Mouse (Mus musculus) monocyte, adult 5-6 weeks (primary cell): ENCODE data around the gene Hmg20b. TPM values are rescaled to one million over a fixed set of nuclear protein-coding genes. Genes with fewer than 3 reads are reported as not detected.

Experiments used
- ATAC-seq: fragments of 153-309, 156-312 bp; replicated peaks from 2 replicates; pipeline ENCODE4 v1.8.0; 2017; ENCODE audit warnings: mild to moderate bottlenecking; ENCODE audit not compliant: low TSS enrichment, insufficient number of reproducible peaks, severe bottlenecking, poor library complexity, low FRiP score
- total RNA-seq: library from RNA; stranded (forward); fragments of 200-1000, 200-491, 200-594 nt; gene quantifications from 3 replicates; pipeline ENCODE4 v1.2.3, GENCODE M21; 2017

The Hmg20b gene
- total RNA-seq, 1 experiment from 2014 or later: 28.8 TPM

DNA sequence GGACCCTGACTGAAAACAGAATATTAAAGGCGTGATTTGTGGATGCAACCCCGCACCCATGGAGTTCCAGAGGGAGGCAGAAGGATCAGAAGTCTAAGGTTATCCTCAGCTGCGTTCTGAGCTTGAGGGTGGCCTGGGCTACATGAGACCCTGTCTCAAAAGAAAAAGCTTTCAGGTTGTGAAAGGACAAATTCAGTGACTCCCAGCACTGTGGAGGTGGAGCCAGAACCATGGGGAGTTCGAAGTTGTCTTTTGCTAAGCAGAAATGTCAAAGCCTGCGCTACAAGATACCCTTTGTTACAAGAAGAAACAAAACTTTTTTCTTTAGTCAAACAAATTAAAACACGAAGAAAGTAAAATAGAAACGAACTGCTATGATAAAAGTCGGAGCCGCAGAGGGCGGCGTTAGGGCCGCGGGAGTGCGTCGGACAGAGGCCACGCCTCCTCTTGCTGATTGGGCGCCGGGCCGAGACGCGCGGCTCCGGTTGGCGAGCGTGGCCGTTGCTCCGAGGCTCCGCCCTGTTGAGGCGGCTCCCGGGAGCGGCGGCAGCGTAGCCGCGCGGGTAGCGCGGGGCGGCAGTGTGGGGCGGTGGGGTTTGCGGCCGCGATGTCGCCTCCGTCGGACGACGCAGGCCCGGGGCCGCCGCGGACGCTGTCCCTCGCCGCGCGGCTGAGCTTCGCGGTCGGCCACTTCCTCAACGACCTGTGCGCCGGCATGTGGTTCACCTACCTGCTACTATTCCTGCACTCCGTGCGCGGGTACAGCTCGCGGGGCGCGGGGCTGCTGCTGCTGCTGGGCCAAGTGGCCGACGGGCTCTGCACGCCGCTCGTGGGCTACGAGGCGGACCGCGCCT, 6.9 kb upstream of the Hmg20b start, which contains the start of gene Mfsd12:
TSS of gene Mfsd12 (plus strand) at position 501 of the 854 bp plus-strand sequence.
- ATAC-seq: peak; percentile 51; the same call in 1 of the 2 replicates

DNA sequence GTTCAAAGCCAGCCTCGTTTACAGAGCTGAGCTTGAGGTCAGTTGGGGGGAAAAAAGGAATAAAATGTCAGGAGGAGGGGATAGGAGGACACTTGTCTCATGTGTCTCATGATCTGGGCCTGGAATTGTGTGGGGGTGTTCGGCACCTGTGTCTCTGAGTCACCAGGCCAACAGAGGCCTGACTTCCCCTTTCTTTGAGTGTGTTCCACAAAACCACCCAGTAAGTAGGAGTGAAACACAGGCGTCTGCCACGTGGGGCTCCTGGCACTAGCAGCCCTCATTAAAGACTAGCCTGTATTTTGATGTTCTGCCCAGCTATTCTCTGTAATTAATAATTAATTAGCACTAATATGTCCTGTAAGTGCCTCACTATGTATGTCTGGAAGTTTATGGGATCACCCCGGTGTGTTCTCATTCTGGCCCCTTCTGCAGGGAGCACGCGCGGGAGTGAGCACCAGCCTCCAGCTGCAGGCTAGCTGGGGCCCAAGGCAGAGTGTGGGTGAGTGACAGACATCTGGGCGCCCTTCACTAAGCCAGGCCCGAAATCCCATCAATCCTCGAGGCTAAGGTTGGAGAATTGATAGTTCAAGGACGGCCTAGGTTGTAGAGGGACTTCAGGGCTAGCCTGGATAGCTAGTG, 6.2 kb upstream of the Hmg20b start:
- peak; percentile 44 for ATAC-seq

DNA sequence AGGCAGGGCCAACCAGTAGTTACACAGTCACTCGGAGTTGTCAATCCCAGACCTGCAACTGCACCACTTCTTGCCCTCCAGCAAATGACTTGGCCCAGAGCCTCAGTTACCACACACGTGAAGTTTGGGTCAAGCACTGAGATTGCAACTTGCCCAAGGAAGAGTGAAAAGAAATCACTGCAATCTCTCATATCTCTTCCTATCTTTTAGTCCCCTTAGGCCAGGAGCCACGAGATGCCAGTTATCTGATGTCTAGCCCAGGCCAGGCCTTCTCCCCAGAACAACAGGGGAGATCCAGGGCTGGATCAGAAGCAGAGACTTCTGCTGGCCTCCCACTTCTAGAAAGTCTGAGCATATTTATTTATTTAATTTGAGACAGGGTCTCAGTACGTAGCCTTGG, 5.3 kb upstream of the Hmg20b start:
- ATAC-seq: no peak

DNA sequence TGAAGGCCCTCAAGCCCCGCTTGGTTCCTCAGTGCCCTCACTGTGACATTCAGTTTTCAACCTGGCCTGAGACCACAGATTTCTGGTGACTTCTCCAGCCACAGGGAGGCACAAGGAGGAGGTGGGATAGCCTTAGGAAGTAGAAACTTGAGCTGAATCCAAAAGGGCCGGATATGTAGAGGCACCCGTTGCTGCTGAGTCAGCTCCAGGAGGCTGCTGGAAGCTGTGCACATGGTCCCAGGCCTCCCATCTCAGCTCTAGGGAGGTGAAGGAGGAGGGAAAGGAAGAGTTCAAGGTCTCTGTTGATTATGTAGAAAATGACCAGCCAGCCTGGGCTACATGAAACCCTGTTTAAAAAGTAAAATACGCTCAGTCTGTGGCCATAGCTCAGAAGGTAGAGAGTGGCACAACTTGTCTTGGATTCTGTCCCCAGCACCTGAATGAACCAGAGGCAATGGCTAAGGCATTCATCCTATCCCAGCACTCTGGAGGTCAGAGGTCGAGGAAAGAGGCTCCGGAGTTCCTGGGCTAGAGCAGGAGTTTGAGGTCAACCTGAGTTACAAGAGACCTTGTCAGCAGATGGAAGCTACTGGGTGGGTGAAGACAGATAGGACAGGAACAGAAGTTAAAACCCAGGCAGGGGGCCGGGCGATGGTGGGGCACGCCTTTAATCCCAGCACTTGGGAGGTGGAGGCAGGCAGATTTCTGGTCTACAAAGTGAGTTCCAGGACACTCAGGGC, 4.6 kb upstream of the Hmg20b start:
- ATAC-seq: no peak

DNA sequence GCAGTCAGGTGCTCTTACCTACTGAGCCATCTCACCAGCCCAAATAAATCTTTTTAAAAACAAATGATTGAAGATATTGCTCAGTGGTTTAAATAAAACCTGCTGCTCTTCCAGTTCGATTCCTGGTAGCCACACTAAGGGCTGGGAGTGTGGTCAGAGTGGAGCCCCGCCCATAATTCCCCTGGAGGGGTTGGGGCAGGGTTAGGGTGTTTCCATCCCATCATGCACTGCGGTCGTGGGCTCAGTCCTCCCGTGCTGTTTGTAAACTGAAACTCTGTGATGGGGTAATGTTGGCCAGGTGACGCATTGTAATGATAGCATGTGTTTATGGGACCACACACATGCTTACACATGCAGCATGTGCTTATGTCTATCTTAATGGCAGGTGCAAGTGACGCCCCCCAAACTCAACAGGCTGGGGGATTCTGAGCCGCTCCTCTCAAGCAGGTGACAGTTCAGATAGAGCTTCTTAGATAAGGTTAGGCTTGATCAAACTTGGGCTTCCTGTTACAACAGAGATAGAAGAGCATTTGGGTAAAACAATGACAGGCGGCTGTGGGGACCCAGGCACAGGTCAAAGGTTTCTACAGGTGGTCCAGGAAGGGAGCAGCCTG, 1.5 kb upstream of the Hmg20b start:
- no peak for ATAC-seq

DNA sequence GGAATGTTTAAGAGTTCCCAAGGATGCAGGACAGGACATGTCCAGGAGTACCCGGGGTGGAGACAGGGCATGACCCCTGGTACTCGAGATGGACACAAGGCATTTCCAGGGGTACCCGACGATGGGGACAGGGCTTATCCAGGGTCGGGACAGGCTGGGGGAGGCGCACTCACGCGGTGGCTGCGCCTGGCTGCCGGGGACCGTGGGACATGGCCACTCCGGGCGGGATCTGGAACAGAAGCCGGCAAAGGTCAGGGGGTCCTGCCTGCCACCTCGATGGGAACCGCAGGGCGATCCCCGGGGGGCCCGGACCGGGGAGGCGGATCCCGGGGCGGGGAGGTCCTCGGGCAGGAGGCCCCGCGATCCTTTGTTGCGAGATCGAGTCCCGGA, 324 bp downstream of the Hmg20b start:
- no peak for ATAC-seq

DNA sequence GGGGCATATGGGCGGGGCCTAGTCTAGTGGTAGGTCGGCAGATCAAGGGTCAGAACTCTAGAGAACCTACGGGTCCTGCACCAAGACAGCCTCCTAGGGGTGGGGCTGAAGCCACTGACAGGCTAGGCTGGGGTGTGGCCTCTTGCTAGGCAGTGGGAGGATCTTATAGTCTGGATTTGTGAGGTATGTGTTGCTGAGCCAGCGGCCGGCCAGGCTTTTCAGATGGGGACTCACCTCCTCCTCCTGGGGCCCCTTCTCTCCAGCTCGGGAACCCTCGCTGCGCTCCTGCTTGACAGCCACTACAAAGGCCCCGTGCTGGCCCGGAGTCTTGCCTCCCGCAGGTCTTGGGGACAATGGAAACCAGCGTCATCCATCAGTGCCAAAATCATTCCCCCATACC, 1.1 kb downstream of the Hmg20b start:
- no peak for ATAC-seq

DNA sequence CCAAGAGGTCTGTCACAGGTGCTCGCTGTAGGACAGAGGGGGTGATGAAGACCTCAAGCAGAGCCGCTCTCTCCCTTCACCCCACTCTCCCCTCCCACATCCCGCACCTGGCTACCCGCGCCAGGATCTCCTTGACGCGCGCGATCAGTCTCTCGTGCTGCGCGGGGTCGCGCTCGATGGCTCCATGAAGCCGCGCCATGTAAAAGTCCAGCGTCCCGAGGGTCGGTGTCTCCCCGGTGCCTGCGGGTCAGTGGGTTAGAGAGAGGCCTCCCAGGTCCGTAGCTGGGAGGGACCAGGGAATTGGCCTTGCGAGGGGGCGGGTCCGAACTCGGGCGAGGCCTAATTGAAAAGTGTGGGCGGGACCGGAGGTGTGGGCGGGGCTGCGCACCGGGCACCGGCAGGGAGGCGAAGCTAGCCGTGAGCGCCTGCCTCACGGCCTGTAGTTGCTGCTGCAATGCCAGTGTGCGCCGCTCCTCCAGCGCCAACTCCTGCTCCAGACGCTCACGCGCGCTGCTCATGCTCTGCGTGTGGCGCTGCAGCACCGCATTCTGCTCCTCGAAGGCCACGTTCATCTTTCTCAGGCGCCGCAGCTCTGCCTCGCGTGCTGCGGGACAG, 3.7 kb downstream of the Hmg20b start:
- ATAC-seq: peak; percentile 25

DNA sequence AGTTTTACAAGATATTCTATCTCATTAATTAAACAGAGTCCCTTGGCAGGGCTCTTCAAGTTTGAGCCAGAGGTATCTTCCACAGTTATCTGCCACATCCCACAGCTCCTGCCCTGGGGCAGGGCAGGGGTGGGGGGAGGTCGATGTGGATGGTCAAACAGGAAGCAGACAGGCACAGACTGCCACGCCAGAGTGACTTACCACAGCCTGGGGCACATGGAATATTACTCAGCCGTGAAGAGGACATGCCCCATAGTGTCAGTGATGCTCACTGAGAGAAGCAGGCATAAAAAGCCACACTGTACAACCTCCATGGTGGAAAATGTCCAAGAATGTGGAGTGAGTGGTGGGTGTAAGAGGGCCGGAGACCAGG, 5.1 kb downstream of the Hmg20b start:
- ATAC-seq: no peak

DNA sequence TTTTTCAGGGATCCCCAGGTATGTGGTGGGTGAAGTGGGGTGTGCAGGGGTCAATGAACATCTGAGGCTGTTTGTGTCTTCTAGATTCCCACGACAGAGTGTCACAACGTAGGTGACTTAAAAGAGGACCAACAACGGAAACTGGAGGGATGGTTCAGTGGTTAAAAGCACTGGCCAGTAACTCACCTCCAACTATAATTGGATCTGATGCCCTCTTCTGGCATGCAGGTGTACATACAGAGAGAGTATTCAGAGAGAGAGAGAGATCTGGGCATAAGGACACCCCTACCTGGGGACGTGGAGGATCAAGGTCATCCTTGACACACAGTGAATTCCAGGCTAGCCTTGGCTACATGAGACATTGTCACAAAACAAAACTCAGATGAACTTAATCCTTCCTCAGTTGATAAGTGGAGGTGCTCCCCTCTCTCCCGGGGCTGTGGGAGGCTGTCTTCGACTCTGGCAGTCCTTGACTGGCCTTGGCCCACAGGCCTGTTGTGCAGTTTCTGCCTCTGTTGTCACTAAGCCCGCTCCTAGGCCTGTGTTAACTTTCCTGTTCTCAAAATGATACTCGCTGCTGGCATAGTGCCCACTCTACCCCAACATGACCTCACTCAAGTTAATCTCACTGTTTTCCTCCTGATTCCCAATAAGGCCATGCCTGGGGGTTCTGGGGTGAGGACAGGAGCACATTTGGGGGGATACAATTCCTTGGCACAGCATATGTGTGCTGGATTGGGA, 5.7 kb downstream of the Hmg20b start:
- ATAC-seq: no peak

DNA sequence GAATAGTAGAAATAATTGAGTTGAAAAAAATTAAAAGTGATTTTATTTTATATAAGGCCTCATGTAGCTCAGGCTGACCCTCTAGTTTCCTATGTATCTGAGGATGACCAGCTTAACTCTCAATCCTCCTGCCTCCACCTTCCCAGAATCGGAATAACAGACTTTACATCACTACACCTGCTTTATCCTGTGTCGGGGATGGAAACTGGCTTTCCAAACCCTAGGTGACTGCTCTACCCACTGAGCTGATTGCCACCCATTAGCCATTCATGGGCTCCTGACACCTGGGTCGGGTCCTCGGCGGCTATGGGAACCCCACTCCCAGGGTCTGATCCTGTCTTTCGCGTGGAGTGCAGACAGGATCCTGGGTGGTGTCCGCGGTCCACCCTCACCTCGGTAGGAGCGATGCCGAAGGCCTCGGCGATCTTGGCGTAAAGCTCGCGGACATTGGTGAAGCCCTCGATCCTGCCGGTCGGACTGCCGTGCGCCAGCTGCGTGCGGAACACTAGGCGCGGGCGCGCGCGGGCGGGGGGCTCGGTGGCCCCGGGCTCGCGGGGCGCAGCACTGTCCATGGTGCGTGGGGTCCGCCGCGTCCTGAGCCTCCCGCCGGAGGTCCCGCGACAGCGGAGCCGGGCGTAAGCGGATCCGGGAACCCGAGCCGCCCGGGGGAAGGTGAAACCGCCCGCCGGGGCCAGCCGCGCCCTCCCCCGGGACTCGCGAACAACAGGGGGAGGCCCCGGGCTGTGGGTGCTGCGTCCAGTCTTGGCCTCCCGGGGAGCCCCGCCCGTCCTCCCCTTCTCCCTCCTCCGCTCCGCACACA, 7.4 kb downstream of the Hmg20b start, which contains the start of gene Gipc3:
TSS of gene Gipc3 (minus strand) at position 581 of the 820 bp plus-strand sequence.
- ATAC-seq: no peak

DNA sequence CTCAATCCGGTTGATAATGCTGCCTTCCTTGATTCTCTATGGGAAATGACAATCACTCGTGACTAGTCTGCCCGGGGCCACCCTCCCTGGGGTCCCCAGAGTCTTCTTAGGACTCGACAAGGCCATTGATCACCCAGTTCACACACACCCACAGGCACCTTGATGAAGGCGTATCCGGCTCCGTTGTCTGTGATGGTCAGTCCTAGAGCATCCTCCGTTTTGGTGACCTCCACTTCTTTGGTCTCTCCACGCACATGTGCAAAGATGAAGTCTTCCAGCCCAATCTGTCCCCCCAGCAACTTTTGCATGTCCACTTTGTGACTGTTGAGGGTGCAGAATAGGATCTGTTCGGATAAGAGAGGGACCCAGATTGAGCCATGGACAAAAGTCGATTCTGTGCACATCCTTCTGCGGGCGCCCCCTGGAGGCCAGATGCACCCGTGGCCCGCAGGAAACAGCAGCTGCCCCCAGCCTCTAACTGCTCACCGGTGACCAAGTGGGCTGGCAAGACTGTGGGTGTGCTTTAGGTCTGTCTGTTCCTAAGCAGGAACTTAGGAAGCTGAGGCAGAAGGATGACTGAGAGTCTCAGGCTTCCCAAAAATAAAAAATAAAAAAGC, 8.8 kb downstream of the Hmg20b start:
- ATAC-seq: peak; percentile 45

DNA sequence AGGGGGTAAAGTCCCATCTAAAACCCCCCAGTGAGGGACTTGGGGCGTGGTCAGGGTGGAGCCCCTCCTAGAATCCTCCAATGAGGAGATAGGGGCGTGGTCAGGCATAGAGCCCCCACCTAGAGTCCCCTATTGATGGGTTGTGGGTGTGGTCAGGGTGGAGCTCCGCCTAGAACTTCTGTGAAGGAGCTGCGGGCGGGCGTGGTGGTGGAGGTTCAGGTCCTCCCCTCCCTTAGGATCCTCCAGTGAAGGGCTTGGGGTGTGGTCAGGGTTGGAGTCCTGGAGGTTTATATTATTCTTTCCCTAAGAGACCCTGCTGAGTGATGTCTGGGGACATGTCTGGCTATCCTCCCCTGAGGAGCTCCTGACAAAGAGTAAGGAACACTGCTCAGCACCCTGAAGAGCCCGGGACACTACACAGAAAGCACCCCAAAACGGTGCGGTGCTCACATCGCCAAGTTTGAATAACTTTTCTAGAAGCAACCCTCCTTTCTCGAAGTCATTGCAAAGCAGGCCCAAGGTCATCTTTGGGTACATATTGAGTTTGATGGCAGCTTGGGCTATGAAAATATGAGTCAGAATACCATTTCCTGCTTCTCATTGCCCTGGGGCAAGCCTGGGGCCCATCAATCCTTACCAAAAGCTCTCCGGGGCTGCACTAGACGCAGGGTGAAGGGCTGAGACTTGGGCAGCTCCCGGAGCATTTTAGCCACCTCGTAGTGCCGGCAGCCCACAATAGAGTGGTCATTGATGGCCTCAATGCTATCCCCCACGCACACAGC, 9.5 kb downstream of the Hmg20b start:
- no peak for ATAC-seq

DNA sequence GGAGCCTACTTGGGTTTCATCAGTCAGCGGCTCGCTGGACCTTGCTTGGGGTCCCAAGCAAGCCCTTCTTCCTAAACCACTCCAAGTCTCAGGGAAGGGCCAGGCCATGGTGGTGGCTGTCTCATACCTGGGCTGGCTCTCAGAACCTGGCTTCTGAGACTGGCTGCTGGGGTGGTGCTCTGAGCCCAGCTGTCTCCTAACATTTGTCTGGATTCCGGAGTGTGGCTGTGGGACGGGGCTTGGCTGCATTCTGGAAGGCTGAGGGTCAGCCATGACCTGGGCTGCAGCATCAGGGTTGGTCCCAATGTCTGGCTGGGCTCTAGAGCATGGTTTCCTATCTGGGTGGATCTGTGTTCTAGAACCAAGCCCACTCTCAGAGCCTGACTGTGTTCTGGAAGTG, 13.7 kb downstream of the Hmg20b start:
- no peak for ATAC-seq

DNA sequence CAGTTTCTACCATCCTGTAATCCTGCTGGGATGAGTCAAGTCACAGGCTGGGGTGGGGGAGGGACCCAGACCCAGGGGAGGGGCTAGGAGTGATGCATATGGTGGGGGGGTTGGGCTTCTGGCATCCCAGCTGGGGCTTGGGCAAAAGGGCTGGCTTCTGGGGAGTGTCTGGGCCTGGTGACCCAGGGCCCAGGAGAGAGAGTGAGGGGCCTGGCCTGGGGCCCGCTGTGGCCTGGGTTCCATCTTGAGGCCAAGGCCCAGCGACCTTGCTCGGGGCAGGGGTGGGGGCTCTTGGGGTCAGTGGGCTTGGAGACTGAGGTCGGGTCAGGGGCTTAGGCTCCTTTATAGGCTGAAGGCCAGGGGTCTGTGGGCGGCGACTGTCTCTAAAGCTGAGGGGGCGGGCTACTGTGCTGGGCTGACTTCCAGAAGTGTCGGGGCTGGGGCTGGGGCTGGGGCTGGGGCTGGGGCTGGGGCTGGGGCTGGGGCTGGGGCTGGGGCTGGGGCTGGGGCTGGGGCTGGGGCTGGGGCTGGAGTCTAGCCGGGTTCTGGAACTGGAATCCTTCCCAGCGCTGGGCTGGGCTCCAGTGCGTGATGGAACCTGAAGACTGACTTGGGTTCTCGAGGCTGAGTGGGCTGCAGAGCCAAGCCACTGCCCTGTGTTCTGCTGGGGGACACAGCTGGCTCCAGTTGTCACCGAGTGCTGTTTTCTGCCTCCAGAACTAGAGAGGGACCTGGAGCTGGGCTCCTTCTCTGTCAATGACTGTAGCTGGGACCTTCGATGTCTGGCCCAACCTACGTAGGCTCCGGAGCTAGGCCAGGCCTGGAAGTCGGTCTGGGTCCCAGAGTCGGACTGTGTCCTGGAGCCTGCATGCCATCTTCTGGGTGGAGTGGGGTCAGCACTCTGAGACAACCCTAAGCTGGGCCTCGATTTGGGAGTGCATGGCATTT, 14.6 kb downstream of the Hmg20b start:
- ATAC-seq: no peak
